Mouse (Mus musculus): ENCODE measurements around the gene Dpf3. TPM values are rescaled to one million over a fixed set of nuclear protein-coding genes. Genes with fewer than 3 reads are reported as not detected.

Gene Dpf3
- polyA plus RNA-seq, 1 experiment from 2014 or later, result 6.4 TPM

DNA sequence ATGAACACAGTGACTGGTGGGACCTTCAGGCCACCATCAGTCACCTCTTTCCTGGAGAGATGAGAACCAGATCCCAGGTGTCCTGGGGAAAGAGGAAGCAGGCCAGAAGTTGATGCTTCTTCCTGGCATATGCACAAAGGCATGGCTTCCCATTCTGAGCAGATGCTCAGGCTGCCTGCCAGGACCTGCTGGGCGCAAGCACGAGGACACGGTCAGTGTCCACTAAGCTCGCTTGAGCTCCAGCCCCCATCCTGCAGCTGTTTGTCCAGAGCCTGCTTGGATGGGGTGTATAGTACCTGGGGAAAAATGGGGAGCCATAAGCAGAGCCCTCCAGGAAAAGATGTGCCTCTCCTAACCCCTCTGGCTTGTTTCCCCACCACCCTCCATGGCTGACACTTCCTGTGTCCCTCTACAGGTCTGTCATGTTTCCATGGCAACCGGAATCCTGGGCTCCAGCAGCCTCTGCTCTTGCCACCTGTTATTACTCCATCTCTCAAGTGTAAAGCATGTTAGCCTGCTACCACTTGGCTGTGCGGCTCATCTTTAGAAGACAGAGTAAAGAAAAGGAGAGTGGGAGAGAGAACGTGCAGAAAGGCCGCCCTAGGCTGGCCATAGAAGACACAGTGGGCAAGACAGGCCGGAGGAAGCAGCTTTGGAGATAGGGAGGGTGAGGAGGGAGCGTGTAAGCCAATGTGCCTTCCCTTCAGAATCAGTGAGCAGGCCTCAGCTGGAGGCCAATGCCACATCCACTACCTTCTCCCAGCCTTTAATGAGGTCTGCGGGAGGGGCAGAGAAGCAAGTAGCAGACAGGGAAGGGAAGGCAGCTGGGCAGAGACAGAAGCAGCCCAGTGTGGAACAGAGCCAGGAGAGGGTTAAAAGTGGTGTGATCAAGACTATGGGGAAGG, 209.7 kb downstream of the Dpf3 start:
- no peak for DNase-seq (ENCODE audit: low spot score)
- peak overlapping the region; percentile 69 for H3K27ac ChIP-seq (replicated peaks)
- H3K9me3 ChIP-seq (replicated peaks), result no peaks in the 10 kb centered on the region
- H3K36me3 ChIP-seq, result no peaks in the 10 kb centered on the region
- 72% methylated on average over 11 of the region's 11 CpGs for WGBS
- no peaks in the 10 kb centered on the region for H3K27me3 ChIP-seq (ENCODE audit: low read depth, poor library complexity, severe bottlenecking)
- H3K4me3 ChIP-seq, result no peak overlapping the region
- H3K4me1 ChIP-seq, result peaks cover 22% of the 10 kb centered on the region

DNA sequence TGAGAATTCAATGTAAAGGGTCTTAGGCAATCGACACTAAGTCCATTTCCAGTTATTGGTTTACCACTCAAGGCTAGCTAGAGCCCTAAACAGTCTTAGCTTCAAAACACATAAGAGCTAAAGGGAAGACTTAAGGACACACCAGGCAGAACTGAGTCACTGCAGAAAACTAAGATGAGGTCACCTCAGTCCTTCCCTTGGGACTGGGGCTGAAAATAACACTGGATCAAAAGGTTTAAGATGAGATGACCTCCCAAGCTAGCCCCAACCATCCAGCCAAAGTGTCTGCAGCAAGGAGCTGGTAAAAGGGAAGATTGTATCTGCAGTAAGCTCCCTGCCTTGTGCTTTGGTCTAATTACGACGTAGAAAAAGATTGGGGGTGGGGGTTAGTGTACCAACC, 216.3 kb downstream of the Dpf3 start:
- no peak for DNase-seq (ENCODE audit: low spot score)
- Histone ChIP-seq H3K27me3 (ENCODE audit: low read depth, poor library complexity, severe bottlenecking) (no peaks in the 10 kb centered on the region), H3K4me3 (no peak overlapping the region), H3K9me3 (replicated peaks) (no peaks in the 10 kb centered on the region), H3K36me3 (no peaks in the 10 kb centered on the region), H3K27ac (replicated peaks) (no peak overlapping the region), H3K4me1 (no peaks in the 10 kb centered on the region)
- WGBS, result 88% methylated on average over 3 of the region's 3 CpGs

DNA sequence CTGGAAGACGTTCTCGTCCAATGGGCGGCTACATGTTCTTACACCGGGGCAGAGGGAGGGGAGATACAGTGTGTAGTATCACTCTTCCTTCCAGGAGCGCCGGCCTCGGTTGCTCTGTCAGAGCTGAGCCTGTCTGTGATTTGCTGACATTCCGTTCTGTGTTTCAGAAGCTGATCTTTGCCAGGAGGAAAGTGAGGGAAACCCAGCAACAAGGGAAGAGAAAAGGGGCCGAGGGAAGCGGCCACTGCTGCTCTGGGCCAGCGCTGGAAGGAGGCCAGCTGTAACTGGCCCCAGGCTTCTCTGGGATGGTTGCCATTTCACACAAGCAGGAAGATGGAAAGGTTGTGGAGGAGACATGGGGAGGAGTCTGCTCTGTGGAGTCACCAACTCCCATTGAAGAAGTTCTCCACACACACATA, 219.0 kb downstream of the Dpf3 start:
- no peak overlapping the region for H3K4me3 ChIP-seq
- no peak overlapping the region for H3K27ac ChIP-seq (replicated peaks)
- DNase-seq (ENCODE audit: low spot score), result no peak
- H3K27me3 ChIP-seq (ENCODE audit: low read depth, poor library complexity, severe bottlenecking), result no peaks in the 10 kb centered on the region
- H3K9me3 ChIP-seq (replicated peaks), result no peaks in the 10 kb centered on the region
- no peaks in the 10 kb centered on the region for H3K36me3 ChIP-seq
- H3K4me1 ChIP-seq, result no peaks in the 10 kb centered on the region
- WGBS, result 89% methylated on average over 11 of the region's 11 CpGs

DNA sequence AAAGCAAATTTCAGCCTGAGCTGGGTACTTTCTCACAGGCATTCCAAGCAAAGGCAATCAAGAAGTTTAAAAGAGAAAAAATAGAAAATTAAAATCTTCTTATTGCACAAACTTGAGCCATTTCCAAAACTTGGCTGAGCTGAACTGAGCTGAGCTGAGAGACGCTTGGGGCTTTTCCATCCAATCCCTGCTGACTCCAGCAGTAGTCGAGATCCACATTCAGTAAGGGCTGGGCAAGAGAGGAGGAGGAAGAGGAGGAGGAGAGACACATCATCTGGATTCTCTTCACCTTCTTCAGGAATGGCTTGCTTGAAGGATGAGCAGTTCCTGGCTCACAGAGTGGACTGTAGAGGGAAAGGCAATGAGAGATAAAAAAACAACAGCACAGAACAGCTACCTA, 227.0 kb downstream of the Dpf3 start:
- H3K27ac ChIP-seq (replicated peaks), result no peak overlapping the region
- H3K36me3 ChIP-seq, result no peaks in the 10 kb centered on the region
- H3K9me3 ChIP-seq (replicated peaks), result no peaks in the 10 kb centered on the region
- WGBS, result 85% methylated on average over 2 of the region's 2 CpGs
- no peak overlapping the region for H3K4me3 ChIP-seq
- H3K4me1 ChIP-seq, result no peaks in the 10 kb centered on the region
- H3K27me3 ChIP-seq (ENCODE audit: low read depth, poor library complexity, severe bottlenecking), result no peaks in the 10 kb centered on the region
- no peak for DNase-seq (ENCODE audit: low spot score)

DNA sequence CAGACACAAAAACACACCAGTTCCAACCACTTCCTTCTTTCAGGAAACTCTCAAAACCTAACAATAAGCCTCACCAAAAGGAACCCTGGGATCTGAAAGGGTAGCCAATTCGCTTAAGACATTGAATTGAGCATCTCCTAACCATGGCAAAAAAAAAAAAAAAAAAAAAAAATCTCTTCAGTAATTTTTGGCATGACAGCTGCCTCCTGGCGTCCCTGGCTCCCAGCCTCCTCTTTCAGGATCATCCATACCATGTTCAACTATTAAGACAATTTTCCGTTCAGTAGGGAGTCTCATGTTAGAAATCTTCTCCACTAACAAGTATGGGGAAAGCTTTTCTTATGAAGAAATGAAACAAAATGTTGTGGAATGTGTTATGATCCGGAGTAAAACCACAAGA, 233.1 kb downstream of the Dpf3 start:
- H3K9me3 ChIP-seq (replicated peaks), result no peaks in the 10 kb centered on the region
- H3K27ac ChIP-seq (replicated peaks), result no peak overlapping the region
- no peaks in the 10 kb centered on the region for H3K4me1 ChIP-seq
- no peak overlapping the region for H3K4me3 ChIP-seq
- H3K27me3 ChIP-seq (ENCODE audit: low read depth, poor library complexity, severe bottlenecking), result no peaks in the 10 kb centered on the region
- DNase-seq (ENCODE audit: low spot score), result no peak
- WGBS, result 88% methylated on average over 4 of the region's 4 CpGs
- no peaks in the 10 kb centered on the region for H3K36me3 ChIP-seq

DNA sequence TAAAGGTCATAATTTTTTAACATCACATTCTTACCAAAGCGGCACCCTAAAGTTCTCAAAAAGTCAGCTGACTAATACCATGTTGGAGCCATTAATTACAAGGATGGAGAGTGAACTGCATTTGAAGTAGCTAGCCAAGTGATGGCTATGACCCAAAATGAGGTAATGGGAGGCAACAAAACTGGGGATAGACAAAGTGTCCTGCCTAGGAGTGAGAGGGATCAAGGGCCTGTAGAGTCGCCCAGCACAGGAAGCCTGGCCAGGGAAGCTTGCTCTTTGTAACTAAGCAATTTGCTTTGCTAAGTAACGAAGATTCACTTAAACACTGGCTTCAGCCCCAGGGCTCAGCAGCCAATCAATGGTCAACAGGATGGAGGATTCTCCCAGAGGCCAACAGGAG, 238.4 kb downstream of the Dpf3 start:
- Histone ChIP-seq H3K9me3 (replicated peaks) (no peaks in the 10 kb centered on the region), H3K36me3 (no peaks in the 10 kb centered on the region), H3K4me1 (no peaks in the 10 kb centered on the region), H3K4me3 (no peak overlapping the region), H3K27ac (replicated peaks) (no peak overlapping the region), H3K27me3 (ENCODE audit: low read depth, poor library complexity, severe bottlenecking) (no peaks in the 10 kb centered on the region)
- 83% methylated on average over 3 of the region's 3 CpGs for WGBS
- DNase-seq (ENCODE audit: low spot score), result no peak

DNA sequence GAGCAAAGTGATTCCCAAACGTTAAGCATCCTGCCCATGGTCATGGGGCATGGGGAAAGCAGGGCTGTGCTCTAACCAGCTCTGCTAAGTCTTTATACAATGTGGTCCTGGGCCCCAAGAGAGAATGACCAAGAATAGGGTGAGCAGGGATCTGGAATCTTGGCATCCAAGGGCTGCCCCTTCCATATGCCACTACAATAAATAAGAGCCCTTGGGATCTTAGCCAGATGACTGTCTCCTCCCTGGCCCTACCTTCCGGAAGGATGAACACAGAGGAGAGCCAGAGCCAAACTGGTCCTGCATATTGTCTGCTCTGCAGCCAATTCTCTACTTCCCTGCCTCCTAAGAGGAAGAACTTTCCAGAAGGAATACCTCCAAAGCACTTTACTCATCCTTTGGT, 238.9 kb downstream of the Dpf3 start:
- no peak overlapping the region for H3K27ac ChIP-seq (replicated peaks)
- H3K36me3 ChIP-seq, result no peaks in the 10 kb centered on the region
- DNase-seq (ENCODE audit: low spot score), result no peak
- no peaks in the 10 kb centered on the region for H3K27me3 ChIP-seq (ENCODE audit: low read depth, poor library complexity, severe bottlenecking)
- no peak overlapping the region for H3K4me3 ChIP-seq
- WGBS, result 86% methylated on average over 2 of the region's 2 CpGs
- H3K9me3 ChIP-seq (replicated peaks), result no peaks in the 10 kb centered on the region
- no peaks in the 10 kb centered on the region for H3K4me1 ChIP-seq

DNA sequence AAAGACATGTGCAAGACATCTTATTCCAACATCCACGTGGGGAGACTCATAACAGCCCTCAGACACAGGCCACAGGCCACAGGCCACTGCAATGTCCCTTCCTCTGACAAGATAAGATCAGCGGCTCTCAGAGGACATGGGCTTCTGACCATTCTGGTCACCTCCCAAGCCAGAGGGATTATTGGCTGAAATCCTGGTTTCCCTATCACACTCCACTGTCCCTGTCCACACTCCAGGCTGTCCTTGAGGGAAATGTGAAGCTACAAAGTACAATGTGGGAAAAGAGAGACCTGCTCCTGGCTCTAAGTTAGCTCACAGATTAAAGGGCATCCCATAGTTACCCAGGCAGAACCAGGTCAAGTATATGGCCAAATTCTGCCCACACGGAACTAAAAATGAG, 239.8 kb downstream of the Dpf3 start:
- Histone ChIP-seq H3K4me1 (no peaks in the 10 kb centered on the region), H3K36me3 (no peaks in the 10 kb centered on the region), H3K9me3 (replicated peaks) (no peaks in the 10 kb centered on the region), H3K27me3 (ENCODE audit: low read depth, poor library complexity, severe bottlenecking) (no peaks in the 10 kb centered on the region), H3K4me3 (no peak overlapping the region), H3K27ac (replicated peaks) (no peak overlapping the region)
- DNase-seq (ENCODE audit: low spot score), result no peak
- WGBS, result 87% methylated on average over 3 of the region's 3 CpGs

DNA sequence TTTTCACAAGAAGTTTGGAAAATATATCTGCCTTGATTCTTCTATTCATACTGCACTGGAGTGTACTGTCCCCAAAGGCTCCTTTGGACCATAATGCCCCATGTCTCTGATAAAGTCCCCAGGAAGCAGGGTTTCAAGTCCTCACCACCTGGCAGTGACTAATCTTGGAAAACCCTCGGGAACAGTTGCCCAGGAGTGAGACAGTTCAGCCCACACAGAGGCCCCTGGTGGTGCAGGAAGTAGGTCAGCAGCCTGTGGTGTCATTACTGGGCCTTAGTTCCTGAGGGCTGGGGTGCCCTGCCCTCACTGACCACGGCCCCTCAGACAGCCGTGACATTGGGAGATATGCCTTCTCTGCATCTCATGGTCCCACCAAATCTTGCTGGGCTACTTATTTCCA, 246.5 kb downstream of the Dpf3 start:
- Histone ChIP-seq H3K9me3 (replicated peaks) (no peaks in the 10 kb centered on the region), H3K4me3 (no peak overlapping the region), H3K27ac (replicated peaks) (no peak overlapping the region; the same call in 1 of the 2 replicates), H3K36me3 (no peaks in the 10 kb centered on the region), H3K4me1 (peaks cover 7% of the 10 kb centered on the region), H3K27me3 (ENCODE audit: low read depth, poor library complexity, severe bottlenecking) (no peaks in the 10 kb centered on the region)
- 70% methylated on average over 3 of the region's 3 CpGs for WGBS
- no peak for DNase-seq (ENCODE audit: low spot score)

DNA sequence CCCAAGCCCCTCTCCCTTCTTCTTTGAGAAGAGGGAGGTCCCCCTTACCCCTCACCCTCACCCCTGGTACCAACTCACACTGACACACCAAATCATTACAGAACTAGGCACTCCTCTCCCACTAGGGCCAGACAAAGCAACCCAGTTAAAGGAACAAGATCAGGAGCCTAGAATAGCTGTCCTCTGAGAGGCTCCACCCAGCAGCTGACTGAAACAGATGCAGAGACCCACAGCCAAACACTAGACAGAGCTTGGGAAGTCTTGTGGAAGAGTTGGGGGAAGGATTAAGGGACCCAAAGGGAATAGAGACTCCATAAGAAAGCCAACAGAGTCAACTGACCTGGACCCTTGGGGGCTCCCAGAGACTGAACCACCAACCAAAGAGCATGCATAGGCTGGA, 246.9 kb downstream of the Dpf3 start:
- DNase-seq (ENCODE audit: low spot score), result no peak
- H3K9me3 ChIP-seq (replicated peaks), result no peaks in the 10 kb centered on the region
- no peak overlapping the region for H3K4me3 ChIP-seq
- H3K27me3 ChIP-seq (ENCODE audit: low read depth, poor library complexity, severe bottlenecking), result no peaks in the 10 kb centered on the region
- no peak overlapping the region for H3K27ac ChIP-seq (replicated peaks)
- peaks cover 7% of the 10 kb centered on the region for H3K4me1 ChIP-seq
- H3K36me3 ChIP-seq, result no peaks in the 10 kb centered on the region

DNA sequence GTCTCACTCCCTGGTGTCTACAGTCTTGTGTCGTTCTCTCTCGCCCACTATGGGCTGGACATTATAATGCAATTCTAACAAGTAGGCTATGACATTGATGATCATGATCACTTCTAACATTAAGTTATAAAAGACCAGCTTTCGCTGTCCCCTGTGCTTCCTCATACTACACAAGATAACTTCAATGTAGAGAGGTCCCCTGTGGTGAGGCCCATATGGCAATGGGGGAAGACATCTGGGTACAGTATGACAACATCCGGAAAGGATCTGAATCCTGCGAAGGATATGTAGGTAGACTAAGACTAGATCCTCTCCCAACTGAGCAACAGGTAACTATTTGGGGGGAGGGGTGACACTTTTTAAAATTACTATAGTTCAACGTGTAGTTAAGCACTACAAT, 251.7 kb downstream of the Dpf3 start:
- no peaks in the 10 kb centered on the region for H3K36me3 ChIP-seq
- H3K4me3 ChIP-seq, result no peak overlapping the region
- DNase-seq (ENCODE audit: low spot score), result no peak
- 94% methylated on average over 6 of the region's 6 CpGs for WGBS
- peaks cover 19% of the 10 kb centered on the region for H3K4me1 ChIP-seq
- H3K27ac ChIP-seq (replicated peaks), result no peak overlapping the region
- H3K27me3 ChIP-seq (ENCODE audit: low read depth, poor library complexity, severe bottlenecking), result no peaks in the 10 kb centered on the region
- H3K9me3 ChIP-seq (replicated peaks), result 0 out of 2 replicates have a peak, but pooled peaks cover 2% of the 10 kb centered on the region

DNA sequence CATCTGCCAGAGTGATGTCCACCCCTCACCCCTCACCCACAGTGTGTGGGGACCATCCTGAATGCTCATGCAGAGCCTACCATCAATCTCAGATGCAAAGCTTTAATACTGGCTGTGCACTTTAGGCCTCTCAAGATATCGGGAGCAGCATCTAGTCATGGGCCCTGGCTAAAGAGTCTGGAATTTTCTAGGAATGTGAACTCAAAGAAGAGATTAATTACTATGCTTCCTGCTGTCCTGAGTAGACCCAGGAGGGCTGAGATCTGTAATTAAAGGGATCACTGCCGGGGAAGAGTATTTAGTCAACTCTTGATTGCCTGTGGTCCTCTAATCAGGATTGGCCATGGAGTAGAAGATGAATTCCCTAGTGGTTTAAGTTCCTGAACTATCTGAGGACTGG, 252.5 kb downstream of the Dpf3 start:
- Histone ChIP-seq H3K36me3 (no peaks in the 10 kb centered on the region), H3K9me3 (replicated peaks) (0 out of 2 replicates have a peak, but pooled peaks cover 5% of the 10 kb centered on the region), H3K27me3 (ENCODE audit: low read depth, poor library complexity, severe bottlenecking) (no peaks in the 10 kb centered on the region), H3K4me1 (peaks cover 19% of the 10 kb centered on the region), H3K27ac (replicated peaks) (0 out of 2 replicates have a peak overlapping the region, but pooled peaks have one; percentile 24), H3K4me3 (no peak overlapping the region)
- WGBS, result 64% methylated on average over 2 of the region's 2 CpGs
- no peak for DNase-seq (ENCODE audit: low spot score)

DNA sequence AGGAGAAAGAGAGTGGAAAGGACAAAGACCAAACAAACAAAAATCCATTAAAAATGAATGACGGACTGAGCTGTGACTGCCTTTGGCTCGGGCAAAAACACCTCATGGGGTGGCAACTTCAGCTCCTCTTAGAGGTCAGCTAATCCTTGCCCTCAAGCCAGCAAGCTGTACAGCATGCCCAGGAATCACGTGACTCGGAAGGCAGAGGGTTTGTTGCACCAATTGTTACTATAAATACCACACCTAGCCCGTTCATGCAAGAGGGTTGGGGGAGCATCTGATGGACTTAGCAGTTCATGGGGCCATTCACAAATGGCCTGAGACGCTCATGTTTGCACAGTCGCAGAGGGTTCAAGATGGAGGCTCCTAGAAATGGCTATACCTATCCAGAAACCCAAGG, 253.9 kb downstream of the Dpf3 start:
- 38% methylated on average over 7 of the region's 7 CpGs for WGBS
- Histone ChIP-seq H3K27ac (replicated peaks) (peak overlapping the region; percentile 43; the same call in 1 of the 2 replicates), H3K36me3 (no peaks in the 10 kb centered on the region), H3K4me1 (peaks cover 19% of the 10 kb centered on the region), H3K4me3 (no peak overlapping the region), H3K9me3 (replicated peaks) (0 out of 2 replicates have a peak, but pooled peaks cover 5% of the 10 kb centered on the region), H3K27me3 (ENCODE audit: low read depth, poor library complexity, severe bottlenecking) (no peaks in the 10 kb centered on the region)
- DNase-seq (ENCODE audit: low spot score), result peak; percentile 42

All from midbrain, embryonic 10.5 days (tissue).